Mouse (Mus musculus) cortical plate, adult 2 months (tissue): ENCODE measurements around the gene Klhl5. TPM values are rescaled to one million over a fixed set of nuclear protein-coding genes. Genes with fewer than 3 reads are reported as not detected.

Source experiments
- H3K27ac ChIP-seq: fragments of 200-500 bp; 2 replicates; pipeline ENCODE4 v1.5.1; 2012; ENCODE audit warnings: low read length, control low read depth, inconsistent platforms; ENCODE audit not compliant: insufficient read depth
- H3K4me1 ChIP-seq: fragments of 200-500 bp; 2 replicates; pipeline ENCODE4 v1.6.1; 2011; ENCODE audit warnings: low read length; ENCODE audit not compliant: control insufficient read depth, insufficient read depth
- H3K4me3 ChIP-seq: fragments of 200-500 bp; 2 replicates; pipeline ENCODE4 v1.5.1; 2011; ENCODE audit warnings: mild to moderate bottlenecking, low read length, control low read depth; ENCODE audit not compliant: insufficient read depth
- CTCF ChIP-seq: fragments of 200-500 bp; IDR thresholded peaks from 2 replicates; pipeline ENCODE4 v1.5.1; 2011; ENCODE audit warnings: mild to moderate bottlenecking, control low read depth, low read length; ENCODE audit not compliant: insufficient read depth; ENCODE audit errors: extremely low read depth
- POLR2A ChIP-seq: fragments of 200-500 bp; IDR thresholded peaks from 2 replicates; pipeline ENCODE4 v1.6.1; 2011; ENCODE audit warnings: mild to moderate bottlenecking, low read length, control low read depth; ENCODE audit not compliant: insufficient read depth; ENCODE audit errors: extremely low read depth
- polyA plus RNA-seq: library from polyadenylated mRNA; depleted of rRNA; stranded (reverse); fragments of >200 nt; gene quantifications from 2 replicates; pipeline ENCODE4 v1.2.3, GENCODE M21; 2012

Klhl5 gene
- polyA plus RNA-seq, 1 experiment: 46.9 TPM

GRCm38 (mm10) chr5:65137073-65137472 lies 29.7 kb downstream of the Klhl5 start:
- TF ChIP-seq CTCF (no peak), POLR2A (no peak)
- Histone ChIP-seq H3K4me3 (no peak overlapping the region), H3K4me1 (peaks cover 3% of the 10 kb centered on the region; the same call in 1 of the 2 replicates)

DNA sequence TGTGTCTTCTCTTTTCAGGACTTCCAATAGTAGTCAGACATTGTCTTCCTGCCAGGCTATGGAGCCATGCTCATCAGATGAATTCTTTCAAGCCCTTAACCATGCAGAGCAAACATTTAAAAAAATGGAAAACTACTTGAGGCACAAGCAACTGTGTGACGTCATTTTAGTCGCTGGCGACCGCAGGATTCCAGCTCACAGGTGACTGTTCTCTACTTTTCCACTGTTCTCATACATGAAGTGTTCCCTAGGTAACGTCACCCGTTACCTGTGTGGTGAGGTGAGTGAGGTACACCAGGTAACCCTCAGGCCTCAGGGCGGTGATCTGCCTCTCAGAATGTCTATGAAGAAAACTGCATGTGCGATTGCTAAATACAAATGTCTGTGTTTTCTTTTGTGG lies 33.9 kb downstream of the Klhl5 start:
- TF ChIP-seq CTCF (no peak), POLR2A (no peak)
- Histone ChIP-seq H3K4me1 (peaks cover 4% of the 10 kb centered on the region), H3K27ac (no peak overlapping the region), H3K4me3 (no peak overlapping the region)

More at GRCm38 (mm10) chr5:65137073-65137472, 29.7 kb downstream of the Klhl5 start:
- H3K27ac ChIP-seq: no peak overlapping the region

DNA sequence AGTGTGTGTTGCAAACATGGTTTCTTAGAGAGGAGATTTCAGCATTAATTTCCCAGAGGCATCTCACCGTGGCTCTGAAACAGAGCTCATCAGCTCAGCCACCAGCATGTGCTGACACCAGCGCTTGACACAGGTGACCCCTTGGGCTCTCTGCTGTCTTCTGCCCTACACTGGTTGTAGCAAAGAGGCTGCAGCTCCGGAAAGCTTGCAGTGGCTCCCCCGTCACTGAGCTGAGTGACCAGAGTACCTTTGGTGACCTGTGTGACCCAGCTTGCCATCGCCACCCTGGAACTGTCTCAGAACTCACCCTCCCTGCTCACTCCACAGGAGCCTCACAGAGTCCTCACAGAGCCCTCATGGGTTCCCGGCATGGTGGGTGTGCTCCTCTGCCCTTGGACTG lies 34.9 kb downstream of the Klhl5 start:
- no peak for TF ChIP-seq CTCF
- no peak for TF ChIP-seq POLR2A
- Histone ChIP-seq H3K4me3 (no peak overlapping the region), H3K27ac (no peak overlapping the region), H3K4me1 (peaks cover 3% of the 10 kb centered on the region)

DNA sequence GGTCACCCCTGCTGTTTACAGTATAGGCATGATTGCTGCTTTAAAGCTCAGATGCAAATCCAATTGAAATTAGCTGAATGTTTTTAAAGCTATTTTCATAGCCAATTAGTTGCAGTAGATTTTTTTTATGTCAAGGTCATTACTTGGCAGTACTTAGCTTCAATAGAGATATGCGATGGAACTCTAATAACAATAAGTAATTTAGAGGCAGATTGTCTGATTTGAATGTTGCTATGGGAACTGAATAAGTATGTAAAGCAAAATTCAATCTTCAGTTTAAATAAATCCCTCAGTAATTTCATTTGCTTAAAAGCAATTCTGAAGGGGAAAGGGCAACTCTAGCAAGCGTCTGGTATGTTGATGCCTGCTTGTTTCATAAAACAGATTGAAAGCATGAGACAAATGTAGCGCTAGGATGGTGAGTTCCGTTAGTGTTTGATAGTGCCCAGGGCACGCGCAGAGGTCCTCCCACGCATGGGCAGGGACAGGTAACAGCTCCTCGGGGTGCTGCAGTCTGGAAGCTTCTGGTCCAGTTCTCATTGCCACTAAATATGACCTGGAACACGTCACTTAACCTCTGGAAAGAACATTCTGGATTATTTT lies 38.3 kb downstream of the Klhl5 start:
- H3K4me1 ChIP-seq: peaks cover 2% of the 10 kb centered on the region; the same call in 1 of the 2 replicates
- H3K27ac ChIP-seq: no peak overlapping the region
- no peak for TF ChIP-seq CTCF
- no peak for TF ChIP-seq POLR2A
- H3K4me3 ChIP-seq: no peak overlapping the region

DNA sequence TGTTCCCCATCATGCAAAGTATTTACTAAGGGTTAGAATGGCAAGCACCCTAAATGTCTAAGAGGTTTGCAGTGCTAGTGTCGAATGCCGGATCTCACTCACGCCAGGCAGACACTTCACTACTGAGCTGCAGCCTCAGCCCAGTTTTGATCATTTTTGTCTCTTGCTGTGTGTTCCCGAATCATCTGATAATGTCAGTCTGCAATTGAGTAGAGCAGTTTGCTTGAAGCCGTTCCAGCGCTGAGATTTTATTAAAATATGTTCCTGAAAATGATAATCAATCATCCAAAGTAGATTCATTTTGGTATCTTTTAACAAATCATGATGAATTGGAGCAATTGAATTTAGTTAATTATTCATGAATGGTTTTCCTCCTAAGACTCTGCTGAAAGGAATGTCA lies 39.4 kb downstream of the Klhl5 start:
- TF ChIP-seq CTCF (no peak), POLR2A (no peak)

DNA sequence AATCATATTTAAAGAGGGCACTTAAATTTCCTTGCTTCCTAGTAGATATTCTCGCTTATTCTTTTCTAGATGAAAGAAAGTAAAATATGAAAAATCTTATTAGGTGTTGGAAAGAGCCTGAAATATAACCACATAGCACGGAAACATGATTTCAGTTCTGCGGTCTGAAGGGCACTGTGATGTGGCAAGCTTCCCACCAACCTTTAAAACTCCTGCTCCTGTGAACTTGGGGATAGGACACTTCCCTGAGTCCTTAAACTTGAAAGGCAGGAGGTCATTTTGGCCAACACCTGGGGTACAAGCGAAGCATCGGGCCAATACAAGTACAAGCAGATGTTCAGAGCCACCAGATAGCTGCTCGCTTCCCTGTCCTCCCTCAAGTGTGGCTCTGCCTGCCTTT lies 42.4 kb downstream of the Klhl5 start:
- TF ChIP-seq CTCF (no peak), POLR2A (no peak)
- Histone ChIP-seq H3K4me3 (no peak overlapping the region), H3K27ac (no peak overlapping the region), H3K4me1 (peaks cover 2% of the 10 kb centered on the region; the same call in 1 of the 2 replicates)

More for the DNA sequence above, 39.4 kb downstream of the Klhl5 start:
- H3K4me3 ChIP-seq: no peak overlapping the region
- H3K4me1 ChIP-seq: peaks cover 2% of the 10 kb centered on the region; the same call in 1 of the 2 replicates
- no peak overlapping the region for H3K27ac ChIP-seq

GRCm38 (mm10) chr5:65150376-65150955 lies 43.1 kb downstream of the Klhl5 start:
- TF ChIP-seq CTCF (no peak), POLR2A (no peak)
- no peak overlapping the region for H3K4me3 ChIP-seq
- H3K27ac ChIP-seq: no peak overlapping the region
- no peaks in the 10 kb centered on the region for H3K4me1 ChIP-seq

- H3K27ac ChIP-seq: no peak overlapping the region
- TF ChIP-seq POLR2A (no peak), CTCF (no peak)
- H3K4me1 ChIP-seq: no peaks in the 10 kb centered on the region
- H3K4me3 ChIP-seq: no peak overlapping the region
Measured at GRCm38 (mm10) chr5:65151276-65151675, 43.9 kb downstream of the Klhl5 start.

DNA sequence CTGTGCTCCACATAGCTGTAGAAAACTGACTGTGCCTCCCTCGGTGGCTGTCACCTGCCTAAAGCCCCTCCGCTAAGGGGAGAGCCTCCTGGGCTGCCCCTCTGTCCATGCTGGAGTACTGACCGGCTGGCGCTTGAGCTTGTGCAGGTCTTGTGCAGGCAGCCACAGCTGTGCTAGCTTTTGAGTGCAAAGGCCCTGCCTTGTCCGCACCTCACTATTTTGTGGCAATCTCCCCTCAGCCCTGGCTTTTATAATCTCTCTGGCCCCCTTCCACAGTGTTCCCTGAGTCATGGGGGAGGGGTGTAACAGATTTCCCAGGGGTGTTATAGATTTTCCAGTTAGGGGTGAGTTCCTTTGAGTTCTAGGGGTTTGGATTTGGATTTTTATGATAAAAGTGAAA lies 44.4 kb downstream of the Klhl5 start:
- H3K4me3 ChIP-seq: no peak overlapping the region
- TF ChIP-seq CTCF (no peak), POLR2A (no peak)
- H3K4me1 ChIP-seq: no peaks in the 10 kb centered on the region
- no peak overlapping the region for H3K27ac ChIP-seq

DNA sequence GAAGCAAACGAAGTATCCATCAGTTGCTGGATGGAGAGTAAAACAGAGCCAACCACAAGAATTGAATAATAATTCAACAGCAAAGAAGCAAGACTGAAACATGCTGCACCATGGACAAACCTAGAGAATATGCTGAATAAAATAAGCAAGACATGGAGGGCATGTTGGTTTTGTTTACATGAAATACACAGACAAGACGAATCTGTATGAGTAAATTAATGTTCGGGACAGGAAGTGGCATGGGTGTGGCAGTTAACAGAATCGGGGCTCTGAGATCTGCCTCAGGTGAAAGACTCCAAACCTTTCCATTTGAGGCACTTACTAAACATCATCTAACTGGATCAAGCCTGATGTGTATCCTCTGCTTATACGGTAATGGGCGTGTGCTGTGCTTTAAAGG lies 46.9 kb downstream of the Klhl5 start:
- H3K27ac ChIP-seq: no peak overlapping the region
- TF ChIP-seq CTCF (no peak), POLR2A (no peak)

More for the DNA sequence above, 46.9 kb downstream of the Klhl5 start:
- no peaks in the 10 kb centered on the region for H3K4me1 ChIP-seq
- H3K4me3 ChIP-seq: no peak overlapping the region
